Mouse (Mus musculus): Measurements from ENCODE around the gene Plekha5. TPM values are rescaled to one million over a fixed set of nuclear protein-coding genes. Genes with fewer than 3 reads are reported as not detected.
A peak's percentile ranks its signal among the peaks of the same experiment; 100 is the strongest.

The Plekha5 gene
- polyA plus RNA-seq, 1 experiment from 2014 or later = 5.2 TPM

DNA sequence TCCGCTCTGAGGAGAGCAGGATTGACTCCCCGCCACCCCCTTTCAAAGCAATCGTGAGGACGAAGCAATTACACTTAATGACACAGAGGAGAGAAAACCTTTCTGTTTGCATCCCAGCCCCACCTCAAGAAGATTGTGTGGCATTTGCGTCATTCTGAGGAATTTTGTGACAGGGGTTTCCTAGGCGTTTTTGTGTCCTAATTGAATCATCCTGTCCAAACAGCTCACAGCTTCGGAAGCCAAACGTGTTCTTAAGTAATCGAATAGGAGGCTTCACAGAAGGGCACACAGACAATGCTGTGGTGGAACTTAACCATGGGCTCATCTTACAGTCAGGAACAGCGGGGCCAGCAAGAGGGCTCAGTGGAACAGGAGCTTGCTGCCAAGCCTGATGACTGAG lies 182.7 kb downstream of the Plekha5 start:
- TF ChIP-seq CTCF (IDR thresholded peaks at IDR 0.05; ENCODE audit: low read depth) = no peak
- TF ChIP-seq EP300 (IDR thresholded peaks at IDR 0.05; ENCODE audit: low read depth) = no peak
- no peak for ATAC-seq
- DNase-seq = no peak
- H3K9ac ChIP-seq (replicated peaks) = no peak overlapping the region
- no peaks in the 10 kb centered on the region for H3K27me3 ChIP-seq (ENCODE audit: insufficient read depth, low read length)
- no peak overlapping the region for H3K4me3 ChIP-seq (ENCODE audit: low read depth, low read length)
- 74% methylated on average over 10 of the region's 10 CpGs for WGBS (ENCODE audit: insufficient replicate concordance)
- H3K4me1 ChIP-seq (ENCODE audit: insufficient read depth) = no peaks in the 10 kb centered on the region
- no peaks in the 10 kb centered on the region for H3K36me3 ChIP-seq (replicated peaks; ENCODE audit: insufficient read depth, low read length)
- H3K9me3 ChIP-seq (ENCODE audit: low read length) = no peaks in the 10 kb centered on the region
- no peak overlapping the region for H3K4me2 ChIP-seq (ENCODE audit: low read depth, low read length)
- H3K27ac ChIP-seq (ENCODE audit: low read depth) = no peak overlapping the region

GRCm38 (mm10) chr6:140608666-140609065 lies 184.8 kb downstream of the Plekha5 start:
- ATAC-seq (no peak), DNase-seq (no peak)
- TF ChIP-seq EP300 (IDR thresholded peaks at IDR 0.05; ENCODE audit: low read depth) (no peak), CTCF (IDR thresholded peaks at IDR 0.05; ENCODE audit: low read depth) (no peak)
- Histone ChIP-seq H3K4me2 (ENCODE audit: low read depth, low read length) (no peak overlapping the region), H3K36me3 (replicated peaks; ENCODE audit: insufficient read depth, low read length) (no peaks in the 10 kb centered on the region), H3K27ac (ENCODE audit: low read depth) (no peak overlapping the region), H3K9ac (replicated peaks) (no peak overlapping the region), H3K27me3 (ENCODE audit: insufficient read depth, low read length) (no peaks in the 10 kb centered on the region), H3K4me3 (ENCODE audit: low read depth, low read length) (no peak overlapping the region), H3K4me1 (ENCODE audit: insufficient read depth) (no peaks in the 10 kb centered on the region), H3K9me3 (ENCODE audit: low read length) (no peaks in the 10 kb centered on the region)
- 86% methylated on average over 6 of the region's 6 CpGs for WGBS (ENCODE audit: insufficient replicate concordance)

GRCm38 (mm10) chr6:140609533-140609932 lies 185.7 kb downstream of the Plekha5 start:
- H3K4me1 ChIP-seq (ENCODE audit: insufficient read depth) = no peaks in the 10 kb centered on the region
- no peaks in the 10 kb centered on the region for H3K9me3 ChIP-seq (ENCODE audit: low read length)
- 72% methylated on average over 4 of the region's 4 CpGs for WGBS (ENCODE audit: insufficient replicate concordance)
- no peaks in the 10 kb centered on the region for H3K27me3 ChIP-seq (ENCODE audit: insufficient read depth, low read length)
- no peak overlapping the region for H3K4me2 ChIP-seq (ENCODE audit: low read depth, low read length)
- peak overlapping the region; percentile 5; the same call in 1 of the 2 replicates for H3K27ac ChIP-seq (ENCODE audit: low read depth)
- no peak for ATAC-seq
- no peaks in the 10 kb centered on the region for H3K36me3 ChIP-seq (replicated peaks; ENCODE audit: insufficient read depth, low read length)
- no peak overlapping the region for H3K4me3 ChIP-seq (ENCODE audit: low read depth, low read length)
- no peak overlapping the region for H3K9ac ChIP-seq (replicated peaks)
- DNase-seq = no peak
- TF ChIP-seq CTCF (IDR thresholded peaks at IDR 0.05; ENCODE audit: low read depth) (no peak), EP300 (IDR thresholded peaks at IDR 0.05; ENCODE audit: low read depth) (no peak)

DNA sequence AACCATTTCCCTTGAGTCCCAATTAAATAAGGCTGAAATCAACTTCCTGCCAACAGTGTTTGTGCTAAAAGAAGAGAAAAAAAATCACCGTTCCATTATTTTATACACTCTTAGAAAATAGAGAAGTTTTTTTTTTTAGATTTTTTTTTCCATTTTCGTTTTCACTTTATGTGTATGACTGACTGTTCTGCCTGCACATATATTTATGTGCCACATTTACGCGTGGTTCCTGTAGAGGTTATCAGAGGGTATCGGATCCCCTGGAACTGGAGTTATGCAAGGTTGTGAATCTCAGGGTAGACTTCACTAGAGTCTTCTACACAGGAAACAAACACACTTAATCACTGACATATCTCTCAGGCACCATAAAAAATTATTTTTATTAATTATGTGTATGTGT lies 186.3 kb downstream of the Plekha5 start:
- no peak overlapping the region for H3K9ac ChIP-seq (replicated peaks)
- DNase-seq = no peak
- 69% methylated on average over 5 of the region's 5 CpGs for WGBS (ENCODE audit: insufficient replicate concordance)
- peak overlapping the region; percentile 5; the same call in 1 of the 2 replicates for H3K27ac ChIP-seq (ENCODE audit: low read depth)
- no peak overlapping the region for H3K4me2 ChIP-seq (ENCODE audit: low read depth, low read length)
- no peak overlapping the region for H3K4me3 ChIP-seq (ENCODE audit: low read depth, low read length)
- H3K4me1 ChIP-seq (ENCODE audit: insufficient read depth) = no peaks in the 10 kb centered on the region
- TF ChIP-seq EP300 (IDR thresholded peaks at IDR 0.05; ENCODE audit: low read depth) (no peak), CTCF (IDR thresholded peaks at IDR 0.05; ENCODE audit: low read depth) (no peak)
- no peak for ATAC-seq
- H3K9me3 ChIP-seq (ENCODE audit: low read length) = no peaks in the 10 kb centered on the region
- no peaks in the 10 kb centered on the region for H3K27me3 ChIP-seq (ENCODE audit: insufficient read depth, low read length)
- no peaks in the 10 kb centered on the region for H3K36me3 ChIP-seq (replicated peaks; ENCODE audit: insufficient read depth, low read length)

GRCm38 (mm10) chr6:140611282-140611681 lies 187.4 kb downstream of the Plekha5 start:
- no peaks in the 10 kb centered on the region for H3K27me3 ChIP-seq (ENCODE audit: insufficient read depth, low read length)
- 74% methylated on average over 4 of the region's 4 CpGs for WGBS (ENCODE audit: insufficient replicate concordance)
- no peaks in the 10 kb centered on the region for H3K9me3 ChIP-seq (ENCODE audit: low read length)
- H3K4me2 ChIP-seq (ENCODE audit: low read depth, low read length) = no peak overlapping the region
- H3K9ac ChIP-seq (replicated peaks) = no peak overlapping the region
- ATAC-seq = no peak
- H3K27ac ChIP-seq (ENCODE audit: low read depth) = no peak overlapping the region
- H3K36me3 ChIP-seq (replicated peaks; ENCODE audit: insufficient read depth, low read length) = no peaks in the 10 kb centered on the region
- no peak for DNase-seq
- H3K4me1 ChIP-seq (ENCODE audit: insufficient read depth) = no peaks in the 10 kb centered on the region
- TF ChIP-seq CTCF (IDR thresholded peaks at IDR 0.05; ENCODE audit: low read depth) = no peak
- TF ChIP-seq EP300 (IDR thresholded peaks at IDR 0.05; ENCODE audit: low read depth) = no peak
- no peak overlapping the region for H3K4me3 ChIP-seq (ENCODE audit: low read depth, low read length)

- no peak for DNase-seq
- Histone ChIP-seq H3K9ac (replicated peaks) (no peak overlapping the region), H3K4me1 (ENCODE audit: insufficient read depth) (no peaks in the 10 kb centered on the region), H3K9me3 (ENCODE audit: low read length) (no peaks in the 10 kb centered on the region), H3K4me2 (ENCODE audit: low read depth, low read length) (no peak overlapping the region), H3K4me3 (ENCODE audit: low read depth, low read length) (no peak overlapping the region), H3K36me3 (replicated peaks; ENCODE audit: insufficient read depth, low read length) (no peaks in the 10 kb centered on the region), H3K27ac (ENCODE audit: low read depth) (no peak overlapping the region), H3K27me3 (ENCODE audit: insufficient read depth, low read length) (no peaks in the 10 kb centered on the region)
- WGBS (ENCODE audit: insufficient replicate concordance) = 75% methylated on average over 13 of the region's 13 CpGs
- TF ChIP-seq CTCF (IDR thresholded peaks at IDR 0.05; ENCODE audit: low read depth) (no peak), EP300 (IDR thresholded peaks at IDR 0.05; ENCODE audit: low read depth) (no peak)
- no peak for ATAC-seq
Measured at GRCm38 (mm10) chr6:140611893-140612473, 188.1 kb downstream of the Plekha5 start.

Data from liver, postnatal 0 days (tissue).